7 mouse cellular contexts compared by ENCODE assay signal in the genomic region with DNA sequence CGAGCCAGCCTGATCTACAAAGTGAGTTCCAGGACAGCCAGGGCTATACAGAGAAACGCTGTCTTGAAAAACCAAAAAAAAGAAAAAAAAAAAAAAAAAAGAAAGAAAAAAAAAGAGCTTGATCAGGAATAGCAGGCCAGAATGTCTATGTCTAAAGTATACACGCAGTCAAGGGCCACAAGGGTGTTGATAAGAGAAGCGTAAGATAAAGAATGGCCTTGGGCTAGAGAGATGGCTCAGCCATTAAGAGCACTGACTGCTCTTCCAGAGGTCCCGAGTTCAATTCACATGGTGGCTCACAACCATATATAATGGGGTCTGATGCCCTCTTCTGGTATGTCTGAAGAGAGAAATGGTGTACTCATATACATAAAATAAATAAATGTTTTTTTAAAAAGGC. TPM values are rescaled to one million over a fixed set of nuclear protein-coding genes. Genes with fewer than 3 reads are reported as not detected.
"Had no signal": no experiment of that assay in that cellular context is flagged by ENCODE, and none has a peak within 500 bp of the region (broad histone marks: within the 10 kb centered on the region; RNA-seq: fewer than 3 reads in every experiment).

No protein-coding gene starts in this region.

RNA-seq across cellular contexts. Expression of gene Rnf222, which starts 56.8 kb away (rescaled TPM):
- total RNA-seq: neutrophil, adult 5-6 weeks had no signal
- polyA plus RNA-seq: neural tube, embryonic 13.5 days; neural tube, embryonic 14.5 days; neural tube, embryonic 15.5 days; small intestine, adult 2 months; stomach, embryonic 14.5 days; urinary bladder, adult 2 months had no signal
